Mouse (Mus musculus) urinary bladder, postnatal 14 days (tissue): ENCODE measurements around the gene 1700021F05Rik.

Experiments
- DNase-seq: peaks from one replicate; pipeline ENCODE4 v3.0.0; 2021; ENCODE audit warnings: low spot score

Gene 1700021F05Rik

GRCm38 (mm10) chr10:43482021-43482420, 58.8 kb downstream of the 1700021F05Rik start:
- no peak for DNase-seq

- no peak for DNase-seq
Observed at GRCm38 (mm10) chr10:43481179-43481578, 59.6 kb downstream of the 1700021F05Rik start.

GRCm38 (mm10) chr10:43480227-43480849, 60.5 kb downstream of the 1700021F05Rik start:
- no peak for DNase-seq

GRCm38 (mm10) chr10:43479436-43480157, 61.2 kb downstream of the 1700021F05Rik start:
- peak; percentile 86 for DNase-seq

- DNase-seq, result peak; percentile 44
Observed at GRCm38 (mm10) chr10:43478751-43479435, 61.9 kb downstream of the 1700021F05Rik start, which contains the start of gene Bend3. TSS of gene Bend3 (plus strand) at chr10:43478831.

- peak; percentile 52 for DNase-seq
Observed at GRCm38 (mm10) chr10:43477865-43478681, 62.7 kb downstream of the 1700021F05Rik start.

GRCm38 (mm10) chr10:43477459-43477858, 63.3 kb downstream of the 1700021F05Rik start:
- DNase-seq, result no peak

GRCm38 (mm10) chr10:43475376-43475775, 65.4 kb downstream of the 1700021F05Rik start:
- no peak for DNase-seq
